Mouse (Mus musculus): Measurements from ENCODE around the gene Hist3h2a. TPM values are rescaled to one million over a fixed set of nuclear protein-coding genes. Genes with fewer than 3 reads are reported as not detected.

Gene Hist3h2a
- polyA plus RNA-seq (2012; rRNA removed), result 120 and 164 TPM in 2 replicates

DNA sequence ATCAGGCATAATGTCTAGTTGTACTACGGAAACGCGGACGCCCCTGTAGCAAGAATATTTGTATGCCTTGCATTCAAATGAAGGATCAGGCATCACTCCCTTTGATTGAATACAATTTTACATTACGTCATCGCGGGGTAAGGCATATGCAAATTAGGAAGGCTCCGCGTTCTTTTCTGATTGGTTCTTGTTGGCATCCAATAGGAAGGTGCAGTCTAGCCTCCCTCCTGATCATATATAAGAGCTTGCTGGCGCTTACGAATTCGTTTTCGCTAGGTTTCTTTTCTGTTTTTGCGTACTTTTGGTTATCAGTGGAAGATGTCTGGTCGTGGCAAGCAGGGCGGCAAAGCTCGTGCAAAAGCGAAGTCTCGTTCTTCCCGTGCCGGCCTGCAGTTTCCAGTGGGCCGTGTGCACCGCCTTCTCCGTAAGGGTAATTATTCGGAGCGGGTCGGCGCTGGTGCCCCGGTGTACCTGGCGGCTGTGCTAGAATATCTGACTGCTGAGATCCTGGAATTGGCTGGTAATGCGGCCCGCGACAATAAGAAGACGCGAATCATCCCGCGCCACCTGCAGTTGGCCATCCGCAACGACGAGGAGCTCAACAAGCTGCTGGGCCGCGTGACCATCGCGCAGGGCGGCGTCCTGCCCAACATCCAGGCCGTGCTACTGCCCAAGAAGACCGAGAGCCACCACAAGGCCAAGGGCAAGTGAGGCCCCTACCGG lies at the start of gene Hist3h2a, which contains the start of gene Trim17:
Hist3h2a (plus strand) TSS at position 266 of the 723 bp plus-strand sequence.
Trim17 (plus strand) TSS at position 266 of the 723 bp plus-strand sequence.
- peak; percentile 99 for DNase-seq (ENCODE audit: low read depth)
- TF ChIP-seq CTCF (IDR thresholded peaks at IDR 0.05; ENCODE audit: borderline replicate concordance, extremely low read depth, insufficient read depth, insufficient read length) (peak; percentile 34; the same call in 1 of the 2 replicates), POLR2A (IDR thresholded peaks at IDR 0.05; ENCODE audit: borderline replicate concordance, extremely low read depth, insufficient read depth, insufficient read length, poor library complexity, severe bottlenecking) (peak; percentile 5; the same call in 1 of the 2 replicates)

DNA sequence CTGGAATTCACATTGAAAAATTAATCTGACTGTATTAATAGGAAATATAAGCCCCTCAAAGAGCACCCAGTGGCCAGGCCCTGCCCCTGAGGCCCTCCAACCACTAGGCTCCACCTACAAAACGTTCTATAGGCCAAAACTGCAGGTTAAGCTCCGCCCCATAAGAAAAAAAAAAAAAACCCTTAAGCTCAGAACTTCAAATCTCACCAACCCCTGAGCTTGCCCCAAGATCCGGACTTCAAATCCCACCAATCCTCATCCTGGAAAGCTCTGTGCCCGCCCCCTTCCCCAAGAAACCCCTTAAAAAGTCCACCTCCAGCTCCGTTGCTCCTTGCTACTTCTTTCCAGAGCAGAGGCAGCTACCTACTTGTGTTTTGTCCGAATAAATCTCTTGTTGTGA lies 49.6 kb upstream of the Hist3h2a start:
- DNase-seq (ENCODE audit: low read depth), result peak; percentile 73
- TF ChIP-seq POLR2A (IDR thresholded peaks at IDR 0.05; ENCODE audit: borderline replicate concordance, extremely low read depth, insufficient read depth, insufficient read length, poor library complexity, severe bottlenecking) (no peak), CTCF (IDR thresholded peaks at IDR 0.05; ENCODE audit: borderline replicate concordance, extremely low read depth, insufficient read depth, insufficient read length) (no peak)

DNA sequence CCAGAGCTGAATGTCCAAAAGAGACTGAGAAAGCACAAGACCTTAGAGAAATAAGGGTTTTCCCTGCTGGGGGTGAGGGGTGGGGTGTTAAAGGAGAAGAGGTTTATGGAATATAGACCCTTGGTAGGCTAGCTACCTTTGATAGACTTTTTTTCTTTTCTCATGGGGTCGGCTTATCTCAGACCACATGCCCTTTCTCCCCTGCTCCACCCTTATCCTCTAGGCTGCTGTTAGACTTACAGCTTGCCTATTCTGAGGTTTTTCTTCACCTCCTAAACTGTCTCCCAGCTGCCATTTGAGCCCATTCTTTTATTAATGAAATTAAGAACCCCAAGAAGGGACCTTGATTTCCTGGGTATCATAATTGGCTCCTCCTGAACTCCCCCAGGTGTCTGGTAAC lies 40.7 kb upstream of the Hist3h2a start:
- no peak for DNase-seq (ENCODE audit: low read depth)
- no peak for TF ChIP-seq CTCF (IDR thresholded peaks at IDR 0.05; ENCODE audit: borderline replicate concordance, extremely low read depth, insufficient read depth, insufficient read length)
- TF ChIP-seq POLR2A (IDR thresholded peaks at IDR 0.05; ENCODE audit: borderline replicate concordance, extremely low read depth, insufficient read depth, insufficient read length, poor library complexity, severe bottlenecking), result no peak

DNA sequence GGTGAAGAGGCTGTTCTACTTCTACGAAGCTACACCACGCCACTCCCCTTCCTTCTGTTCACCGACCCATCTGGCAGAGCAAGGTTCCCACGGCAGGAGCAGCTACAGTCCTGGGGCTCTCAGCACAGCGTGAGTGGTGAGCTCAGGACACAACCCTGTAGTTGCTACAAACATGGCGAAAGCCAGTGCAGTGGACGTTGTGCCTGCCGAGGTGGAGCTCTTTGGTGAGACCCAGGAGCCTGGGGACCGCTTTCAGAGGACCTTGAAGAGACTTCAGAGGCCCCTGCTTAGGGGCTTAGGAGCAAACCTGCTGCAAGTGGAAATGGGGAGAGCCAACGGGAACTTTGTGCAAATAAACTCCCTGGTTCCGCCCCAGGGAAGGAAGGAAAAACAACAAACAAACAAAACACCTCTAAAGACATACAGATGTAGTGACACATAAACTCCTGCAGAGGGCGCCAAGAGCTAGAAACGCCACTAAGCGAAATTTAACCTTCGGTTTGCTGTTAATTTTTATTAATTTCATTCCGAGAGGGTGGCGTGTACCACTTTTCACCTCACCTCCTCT lies 39.9 kb upstream of the Hist3h2a start:
- peak; percentile 72 for DNase-seq (ENCODE audit: low read depth)
- TF ChIP-seq POLR2A (IDR thresholded peaks at IDR 0.05; ENCODE audit: borderline replicate concordance, extremely low read depth, insufficient read depth, insufficient read length, poor library complexity, severe bottlenecking) (no peak), CTCF (IDR thresholded peaks at IDR 0.05; ENCODE audit: borderline replicate concordance, extremely low read depth, insufficient read depth, insufficient read length) (peak; percentile 68; the same call in 1 of the 2 replicates)

DNA sequence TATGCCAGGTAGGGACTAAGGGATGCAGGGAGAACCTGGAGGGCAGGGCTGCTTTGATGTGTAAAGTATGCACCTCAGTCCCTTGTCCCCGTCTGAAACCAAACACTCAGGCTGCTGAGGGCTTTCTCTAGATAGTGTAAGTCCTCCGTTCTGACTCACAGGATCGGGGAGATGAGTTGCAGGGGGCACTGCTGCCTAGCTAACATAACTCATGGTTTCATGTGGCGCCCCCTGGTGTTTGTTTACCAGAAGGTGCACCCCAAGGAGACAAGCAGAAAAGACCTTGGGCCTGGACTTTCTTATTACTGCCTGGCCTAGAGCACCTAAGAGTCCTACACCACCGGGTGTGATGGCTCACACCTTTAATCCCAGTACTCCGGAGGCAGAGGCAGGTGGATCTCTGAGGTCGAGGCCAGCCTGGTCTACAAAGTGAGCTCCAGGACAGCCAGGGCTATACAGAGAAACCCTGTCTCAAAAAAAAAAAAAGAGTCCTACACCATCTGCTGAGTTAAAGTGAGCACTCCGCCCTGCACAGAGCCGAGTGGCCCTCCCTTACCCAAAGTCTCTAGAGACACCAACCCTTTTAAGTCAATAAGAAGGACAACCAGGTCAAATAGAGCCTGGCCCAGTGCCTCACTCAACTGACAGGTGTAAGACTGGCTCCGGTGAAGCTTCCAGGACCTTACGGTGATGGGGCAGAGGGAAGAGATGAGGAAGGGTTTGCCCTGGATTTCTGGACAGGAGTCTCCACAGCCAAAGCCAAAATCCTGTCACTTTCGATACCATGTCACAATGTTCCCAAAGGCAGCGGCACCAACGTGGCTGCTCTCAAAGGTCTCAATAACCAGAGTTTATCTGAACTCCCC lies 37.4 kb upstream of the Hist3h2a start:
- DNase-seq (ENCODE audit: low read depth), result peak; percentile 39
- TF ChIP-seq CTCF (IDR thresholded peaks at IDR 0.05; ENCODE audit: borderline replicate concordance, extremely low read depth, insufficient read depth, insufficient read length) (peak; percentile 55; the same call in 1 of the 2 replicates), POLR2A (IDR thresholded peaks at IDR 0.05; ENCODE audit: borderline replicate concordance, extremely low read depth, insufficient read depth, insufficient read length, poor library complexity, severe bottlenecking) (no peak)

DNA sequence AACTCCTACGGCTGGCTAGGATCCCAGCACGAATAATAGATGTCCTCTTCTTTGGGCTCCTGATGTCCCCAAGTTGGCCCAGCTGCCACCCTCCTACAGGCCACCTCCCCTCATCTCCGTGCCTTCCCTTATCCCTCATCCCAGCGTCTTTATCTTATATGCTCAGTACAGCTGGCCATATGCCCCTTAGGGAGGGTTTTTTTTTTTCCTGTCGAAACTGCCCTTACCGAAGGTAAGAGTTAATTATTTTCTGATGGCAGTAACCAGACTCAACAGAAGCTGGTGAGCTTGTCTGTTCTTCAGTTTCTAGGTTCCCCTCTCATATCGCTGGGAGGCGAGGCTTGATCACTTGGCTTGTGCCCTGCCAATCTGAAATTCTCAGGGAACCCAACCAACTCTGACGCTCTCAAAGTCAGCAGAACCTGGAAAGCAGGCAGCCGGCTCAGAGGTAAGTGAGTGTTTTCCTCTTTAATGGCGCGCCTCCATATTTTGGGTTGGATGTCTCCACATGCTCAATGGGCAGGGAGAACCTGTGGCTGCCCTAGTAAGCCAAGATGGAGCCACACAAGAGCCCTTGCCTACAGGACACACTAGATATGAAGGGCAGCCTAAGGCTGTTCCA lies 36.6 kb upstream of the Hist3h2a start, which contains the start of gene Btnl10:
Btnl10 (plus strand) TSS at position 164 of the 622 bp plus-strand sequence.
- DNase-seq (ENCODE audit: low read depth), result no peak
- no peak for TF ChIP-seq POLR2A (IDR thresholded peaks at IDR 0.05; ENCODE audit: borderline replicate concordance, extremely low read depth, insufficient read depth, insufficient read length, poor library complexity, severe bottlenecking)
- no peak for TF ChIP-seq CTCF (IDR thresholded peaks at IDR 0.05; ENCODE audit: borderline replicate concordance, extremely low read depth, insufficient read depth, insufficient read length)

DNA sequence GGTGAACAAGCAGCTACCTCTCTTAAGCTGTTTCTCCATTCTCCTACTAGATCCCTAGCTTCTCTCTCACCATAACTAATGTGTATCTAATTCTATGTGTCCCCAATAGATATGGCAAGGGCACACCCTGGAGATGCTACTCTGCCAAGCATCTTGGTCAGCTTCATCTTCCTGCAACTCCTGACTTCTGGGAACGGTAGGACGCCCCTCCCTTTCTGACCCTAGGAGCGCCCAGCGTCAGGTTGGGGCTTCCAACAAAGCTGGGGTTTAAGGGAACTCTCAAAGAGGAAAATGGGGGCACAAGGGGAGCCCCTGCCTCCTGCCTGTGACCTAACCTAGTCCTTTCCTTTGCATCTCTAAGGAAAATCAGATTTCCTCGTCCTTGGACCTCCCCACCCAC lies 35.7 kb upstream of the Hist3h2a start:
- TF ChIP-seq POLR2A (IDR thresholded peaks at IDR 0.05; ENCODE audit: borderline replicate concordance, extremely low read depth, insufficient read depth, insufficient read length, poor library complexity, severe bottlenecking), result no peak
- TF ChIP-seq CTCF (IDR thresholded peaks at IDR 0.05; ENCODE audit: borderline replicate concordance, extremely low read depth, insufficient read depth, insufficient read length), result no peak
- no peak for DNase-seq (ENCODE audit: low read depth)

DNA sequence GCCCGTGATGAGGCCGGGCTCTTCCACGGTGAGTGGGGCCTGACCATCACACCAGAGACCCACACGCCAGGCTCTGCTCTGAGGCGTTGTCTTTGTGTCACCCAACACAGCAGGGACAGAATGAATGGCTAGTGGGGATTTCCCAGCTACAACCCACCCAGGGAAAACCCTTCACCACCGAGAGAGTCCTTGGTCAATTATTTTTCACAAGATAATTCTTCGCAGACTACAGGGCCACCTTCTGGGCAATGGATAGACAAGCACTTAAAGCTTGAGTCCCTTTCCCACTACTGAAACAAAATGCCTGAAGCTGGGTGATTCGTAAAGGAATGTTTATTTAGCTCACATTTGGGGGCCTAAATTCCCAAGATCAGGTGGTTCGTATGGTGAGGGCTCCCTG lies 32.1 kb upstream of the Hist3h2a start:
- TF ChIP-seq POLR2A (IDR thresholded peaks at IDR 0.05; ENCODE audit: borderline replicate concordance, extremely low read depth, insufficient read depth, insufficient read length, poor library complexity, severe bottlenecking), result no peak
- no peak for TF ChIP-seq CTCF (IDR thresholded peaks at IDR 0.05; ENCODE audit: borderline replicate concordance, extremely low read depth, insufficient read depth, insufficient read length)
- no peak for DNase-seq (ENCODE audit: low read depth)

DNA sequence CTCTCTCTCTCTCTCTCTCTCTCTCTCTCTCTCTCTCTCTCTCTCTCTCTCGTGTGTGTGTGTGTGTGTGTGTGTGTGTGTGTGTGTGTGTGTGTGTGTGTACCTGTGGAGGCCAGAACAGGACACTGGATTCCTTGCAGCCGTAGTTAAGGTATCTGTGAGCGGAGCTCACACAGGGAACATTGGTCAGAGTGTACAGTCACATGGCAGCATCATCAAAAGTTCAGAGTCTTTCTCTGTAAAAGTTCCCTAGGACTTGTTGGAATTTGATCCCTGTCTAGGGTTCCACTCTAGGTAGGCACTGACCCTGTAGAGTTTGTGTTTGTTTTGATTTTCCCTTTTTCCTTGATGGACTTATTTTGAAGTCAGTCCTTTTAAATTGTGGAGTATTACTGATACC lies 27.8 kb upstream of the Hist3h2a start:
- TF ChIP-seq CTCF (IDR thresholded peaks at IDR 0.05; ENCODE audit: borderline replicate concordance, extremely low read depth, insufficient read depth, insufficient read length) (no peak), POLR2A (IDR thresholded peaks at IDR 0.05; ENCODE audit: borderline replicate concordance, extremely low read depth, insufficient read depth, insufficient read length, poor library complexity, severe bottlenecking) (no peak)
- DNase-seq (ENCODE audit: low read depth), result no peak

DNA sequence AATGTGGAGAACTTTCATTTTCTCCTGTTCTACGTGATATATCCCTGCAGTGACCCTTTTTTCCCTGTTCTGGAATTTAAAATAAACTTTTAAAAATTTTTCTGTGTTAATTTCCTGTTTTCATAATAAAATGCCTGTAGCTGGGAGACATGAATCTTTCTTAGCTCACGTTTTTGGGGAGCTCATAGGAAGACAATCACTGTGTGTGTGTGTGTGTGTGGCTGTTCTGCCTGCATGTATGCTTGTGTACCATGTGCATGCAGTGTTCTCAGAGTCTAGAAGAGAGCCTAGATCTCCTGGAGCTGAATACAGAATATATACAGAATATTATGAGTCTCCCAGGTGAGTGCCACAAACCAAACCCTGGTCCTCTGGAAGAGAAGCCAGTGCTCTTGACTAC lies 27.4 kb upstream of the Hist3h2a start:
- no peak for DNase-seq (ENCODE audit: low read depth)
- TF ChIP-seq POLR2A (IDR thresholded peaks at IDR 0.05; ENCODE audit: borderline replicate concordance, extremely low read depth, insufficient read depth, insufficient read length, poor library complexity, severe bottlenecking), result no peak
- TF ChIP-seq CTCF (IDR thresholded peaks at IDR 0.05; ENCODE audit: borderline replicate concordance, extremely low read depth, insufficient read depth, insufficient read length), result no peak
